ENCODE assay signal across 8 mouse cellular contexts in the genomic region with DNA sequence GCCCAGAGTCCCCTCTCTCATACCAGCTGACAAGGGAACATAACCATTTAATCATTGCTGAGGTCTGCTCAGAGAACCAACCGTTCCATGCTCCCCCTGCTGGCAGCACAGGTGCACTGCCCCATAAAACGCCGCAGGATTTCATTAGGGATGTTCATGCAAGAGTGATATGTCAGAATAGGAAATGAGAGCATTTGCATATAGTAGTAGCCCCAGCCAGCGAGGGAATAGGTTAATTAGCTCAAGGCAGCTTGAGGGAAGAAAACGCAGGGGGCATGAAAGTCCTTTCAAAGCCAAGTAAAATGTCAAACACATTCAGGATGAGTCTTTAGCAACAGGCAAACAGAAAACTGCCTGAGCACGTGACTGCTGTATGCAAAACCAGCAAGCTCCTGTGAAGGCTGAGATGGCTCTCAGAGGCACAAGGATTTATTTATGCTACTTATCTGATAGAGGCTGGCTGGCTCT.
A peak's percentile ranks its signal among the peaks of the same experiment; 100 is the strongest.
DNase-seq lines count a peak whose midpoint lies in the region; ATAC-seq lines count a peak whose summit lies in the region.

No protein-coding gene starts in this region.

- peak; percentile 93 for ATAC-seq in common myeloid progenitor, adult 5-6 weeks (replicated peaks; ENCODE audit: low read depth, poor library complexity, severe bottlenecking)
- ATAC-seq in inflammation-experienced regulatory T-cells, adult 6 months: peak; percentile 60
- peak; percentile 84 for ATAC-seq in megakaryocyte-erythroid progenitor cell, adult 5-6 weeks (replicated peaks; ENCODE audit: low FRiP score, low TSS enrichment, poor library complexity, severe bottlenecking)

- peak; percentile 82 for DNase-seq in ZHBTc4 (ENCODE audit: low read depth, low spot score)
- peak; percentile 45 for DNase-seq in gastrocnemius, postnatal 25 days
- DNase-seq in left cerebral cortex, adult 8-10 months (ENCODE audit: low spot score in 2 of 2): peak; percentile 75 to 77
- peak; percentile 75 for DNase-seq in right cerebral cortex, postnatal 14 days
- DNase-seq in urinary bladder, postnatal 4 days (ENCODE audit: low spot score in 2 of 2): peak; percentile 52 to 82

Comparison
In these comparisons a context has a peak if more than half of its experiments do, and no peak if none do; other contexts are left out.
1. Peak in every context shown above with its lines: DNase-seq and ATAC-seq.